Mouse (Mus musculus): ENCODE data around the gene Bmf. TPM values are rescaled to one million over a fixed set of nuclear protein-coding genes. Genes with fewer than 3 reads are reported as not detected.
A peak's percentile ranks its signal among the peaks of the same experiment; 100 is the strongest.

The Bmf gene
- 4.7 and 6.7 TPM in 2 replicates for polyA plus RNA-seq (2015; fragmentation: Nextera tagmentation; extraction: Ambion mirVana)

DNA sequence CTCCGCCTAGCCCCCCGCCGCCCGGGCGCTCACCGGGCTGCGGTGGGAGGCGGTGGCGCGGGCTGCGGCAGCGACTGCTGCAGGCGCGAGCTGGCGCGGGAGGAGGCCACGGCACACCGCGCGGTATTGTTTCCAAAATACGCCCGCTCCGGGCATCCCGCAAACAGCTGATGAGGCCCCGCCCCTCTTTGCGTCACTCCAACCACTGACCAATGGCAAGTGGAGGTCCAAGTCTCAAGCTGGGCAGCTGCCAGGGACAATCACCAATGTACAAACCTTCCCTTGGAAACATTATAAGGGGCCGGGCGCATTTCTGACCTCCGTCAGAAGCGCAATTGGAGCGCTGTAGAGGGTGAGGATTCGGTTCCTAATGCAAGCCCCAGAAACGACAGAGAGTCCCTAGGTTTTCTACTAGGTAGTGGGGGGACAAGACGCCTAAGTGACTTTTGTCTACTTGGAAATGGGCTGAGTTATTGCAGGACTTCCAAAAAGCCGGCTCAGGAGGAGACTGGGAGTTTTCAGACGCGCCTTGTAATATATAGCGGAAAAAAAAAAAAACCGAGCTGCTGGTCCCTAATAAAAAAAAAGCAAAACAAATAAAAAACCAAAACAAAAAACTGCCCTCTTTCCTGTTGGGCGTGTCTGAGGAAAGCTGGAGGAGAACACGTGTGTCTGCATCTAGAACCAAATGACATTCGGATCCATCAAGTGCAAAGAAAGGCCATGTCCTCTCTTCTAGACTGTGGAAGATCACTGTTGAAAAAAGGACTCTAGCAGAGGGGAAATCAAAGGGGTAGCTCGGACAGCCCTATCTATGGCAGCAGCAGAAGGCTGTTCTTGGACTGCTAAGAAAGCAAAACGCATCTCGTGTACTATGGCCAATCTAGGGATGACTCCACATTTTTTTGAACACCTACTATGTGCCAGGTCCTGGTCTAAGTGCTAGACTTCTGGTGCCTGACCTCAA, at the start of gene Bmf:
TSS of gene Bmf (minus strand) at position 181 of the 967 bp plus-strand sequence.
- WGBS = under 1% methylated on average over 45 of the region's 45 CpGs
- H3K4me2 ChIP-seq (ENCODE audit: low read depth, low read length) = peak within 1 kb of the TSS; percentile 89
- ATAC-seq (ENCODE audit: low read depth) = peak; percentile 89

DNA sequence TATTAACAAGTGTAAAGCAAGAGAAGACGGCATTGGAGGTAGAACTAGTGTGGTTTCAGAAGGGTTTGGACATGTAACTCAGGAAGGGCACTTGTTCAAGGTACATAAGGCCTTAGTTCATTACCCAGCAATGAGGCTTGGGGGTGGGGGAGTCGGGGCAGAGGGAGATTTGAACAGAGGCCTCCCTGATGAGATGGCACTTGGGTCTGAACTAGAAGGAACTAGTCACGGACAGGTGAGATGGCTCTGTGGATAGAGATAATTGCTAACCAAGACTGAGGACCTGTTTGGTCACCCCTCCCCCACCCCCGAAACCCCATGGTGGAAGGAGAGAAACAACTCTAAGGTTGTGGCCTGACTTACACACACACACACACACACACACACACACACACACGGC, 49.6 kb upstream of the Bmf start:
- H3K4me3 ChIP-seq (ENCODE audit: low read length) = peak overlapping the region; percentile 79
- H3K27ac ChIP-seq (ENCODE audit: low read length) = no peak overlapping the region
- no peaks in the 10 kb centered on the region for H3K9me3 ChIP-seq (ENCODE audit: control insufficient read depth, low read length)
- no peak for ATAC-seq (ENCODE audit: low read depth)
- H3K9ac ChIP-seq (ENCODE audit: low read length) = peak overlapping the region; percentile 81
- peaks cover 21% of the 10 kb centered on the region for H3K4me1 ChIP-seq (replicated peaks; ENCODE audit: control insufficient read depth, insufficient read depth, low read length)
- H3K27me3 ChIP-seq (ENCODE audit: control insufficient read depth, insufficient read depth, low read depth, low read length) = no peaks in the 10 kb centered on the region
- 29% methylated on average over 5 of the region's 5 CpGs for WGBS
- peak overlapping the region; percentile 69 for H3K4me2 ChIP-seq (ENCODE audit: low read depth, low read length)
- H3K36me3 ChIP-seq (ENCODE audit: control insufficient read depth, insufficient read depth, low read length) = peaks cover 23% of the 10 kb centered on the region

More for the DNA sequence above, at the start of gene Bmf:
- H3K36me3 ChIP-seq (ENCODE audit: control insufficient read depth, insufficient read depth, low read length) = no peaks in the 10 kb centered on the region
- peak within 1 kb of the TSS; percentile 88 for H3K4me3 ChIP-seq (ENCODE audit: low read length)
- peak within 1 kb of the TSS; percentile 67 for H3K27ac ChIP-seq (ENCODE audit: low read length)
- H3K9ac ChIP-seq (ENCODE audit: low read length) = peak within 1 kb of the TSS; percentile 87
- no peaks in the 10 kb centered on the region for H3K9me3 ChIP-seq (ENCODE audit: control insufficient read depth, low read length)
- H3K4me1 ChIP-seq (replicated peaks; ENCODE audit: control insufficient read depth, insufficient read depth, low read length) = peaks cover 41% of the 10 kb centered on the region
- no peaks in the 10 kb centered on the region for H3K27me3 ChIP-seq (ENCODE audit: control insufficient read depth, insufficient read depth, low read depth, low read length)

DNA sequence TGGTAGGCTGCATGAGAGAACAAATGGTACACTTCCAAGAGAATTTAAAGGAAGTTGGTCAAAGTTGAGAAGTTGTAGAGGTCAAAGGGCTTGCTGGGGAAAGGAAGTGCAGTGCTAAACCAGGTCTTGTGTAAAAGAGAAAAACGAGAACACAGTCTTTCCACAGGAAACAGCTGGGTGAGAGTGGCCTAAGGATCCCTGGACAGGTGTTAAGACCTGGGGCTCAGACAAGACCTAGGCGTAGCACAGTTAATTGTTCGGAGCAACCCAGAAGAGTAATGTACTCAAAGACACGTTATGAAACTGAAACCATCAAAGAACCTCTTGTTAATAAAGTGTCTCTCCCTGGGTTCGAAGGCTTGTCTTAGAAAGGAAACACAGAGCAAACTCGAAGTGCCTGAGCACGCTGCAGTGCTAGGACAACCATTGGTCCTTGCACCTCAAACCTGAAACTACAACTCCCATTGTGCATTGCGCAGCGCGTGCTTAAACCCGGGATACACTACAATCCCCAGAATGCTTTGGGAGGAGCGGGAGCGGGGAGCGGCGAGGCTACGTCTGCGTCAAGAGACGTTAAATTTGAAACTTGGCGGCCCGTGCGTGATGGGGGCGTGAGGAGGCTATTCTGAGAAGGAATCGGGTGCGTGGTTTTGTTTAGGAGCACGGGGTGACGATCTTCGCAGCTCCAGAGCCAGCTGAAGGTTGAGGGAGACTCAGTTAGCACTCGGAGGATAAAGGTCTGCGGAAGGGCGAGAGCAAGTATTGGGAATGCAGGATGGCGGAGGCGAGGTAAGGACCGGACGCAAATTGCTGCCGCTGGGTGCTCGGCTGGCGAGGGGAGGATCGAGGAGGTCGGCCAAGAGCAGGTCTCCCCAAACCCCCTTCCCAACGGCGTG, 48.4 kb upstream of the Bmf start, which contains the start of gene Bub1b:
TSS of gene Bub1b (plus strand) at position 539 of the 896 bp plus-strand sequence.
- H3K9ac ChIP-seq (ENCODE audit: low read length) = peak within 1 kb of the TSS; percentile 81
- WGBS = 5% methylated on average over 41 of the region's 41 CpGs
- H3K4me3 ChIP-seq (ENCODE audit: low read length) = peak within 1 kb of the TSS; percentile 79
- peak; percentile 98 for ATAC-seq (ENCODE audit: low read depth)
- H3K4me1 ChIP-seq (replicated peaks; ENCODE audit: control insufficient read depth, insufficient read depth, low read length) = peaks cover 20% of the 10 kb centered on the region
- H3K9me3 ChIP-seq (ENCODE audit: control insufficient read depth, low read length) = no peaks in the 10 kb centered on the region
- H3K4me2 ChIP-seq (ENCODE audit: low read depth, low read length) = peak within 1 kb of the TSS; percentile 69
- peaks cover 12% of the 10 kb centered on the region for H3K36me3 ChIP-seq (ENCODE audit: control insufficient read depth, insufficient read depth, low read length)
- H3K27ac ChIP-seq (ENCODE audit: low read length) = peak within 1 kb of the TSS; percentile 38
- H3K27me3 ChIP-seq (ENCODE audit: control insufficient read depth, insufficient read depth, low read depth, low read length) = no peaks in the 10 kb centered on the region

DNA sequence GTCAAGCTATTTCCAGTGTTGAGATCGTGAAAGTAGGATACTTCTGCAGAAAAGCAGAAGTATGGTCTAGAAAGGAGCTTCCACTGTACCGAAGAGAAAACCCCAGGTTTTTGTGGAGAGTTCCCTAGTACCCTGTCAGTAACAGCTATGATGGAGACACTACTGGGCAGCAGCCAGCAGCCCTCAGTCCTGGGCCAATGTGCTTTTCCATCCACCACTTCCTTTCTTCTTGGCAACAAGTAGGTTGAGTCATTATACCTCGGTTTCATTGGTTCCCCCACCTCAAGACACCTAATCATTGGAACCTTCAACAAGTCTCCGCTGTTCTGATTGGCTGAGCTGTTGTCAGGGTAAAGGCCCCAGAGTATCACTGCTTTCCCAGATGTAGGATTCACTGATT, 41.6 kb upstream of the Bmf start:
- peaks cover 4% of the 10 kb centered on the region for H3K4me1 ChIP-seq (replicated peaks; ENCODE audit: control insufficient read depth, insufficient read depth, low read length)
- no peak overlapping the region for H3K4me3 ChIP-seq (ENCODE audit: low read length)
- H3K9ac ChIP-seq (ENCODE audit: low read length) = no peak overlapping the region
- H3K4me2 ChIP-seq (ENCODE audit: low read depth, low read length) = no peak overlapping the region
- no peaks in the 10 kb centered on the region for H3K36me3 ChIP-seq (ENCODE audit: control insufficient read depth, insufficient read depth, low read length)
- no peaks in the 10 kb centered on the region for H3K27me3 ChIP-seq (ENCODE audit: control insufficient read depth, insufficient read depth, low read depth, low read length)
- no peak overlapping the region for H3K27ac ChIP-seq (ENCODE audit: low read length)
- 83% methylated on average over 4 of the region's 4 CpGs for WGBS
- ATAC-seq (ENCODE audit: low read depth) = no peak
- no peaks in the 10 kb centered on the region for H3K9me3 ChIP-seq (ENCODE audit: control insufficient read depth, low read length)

DNA sequence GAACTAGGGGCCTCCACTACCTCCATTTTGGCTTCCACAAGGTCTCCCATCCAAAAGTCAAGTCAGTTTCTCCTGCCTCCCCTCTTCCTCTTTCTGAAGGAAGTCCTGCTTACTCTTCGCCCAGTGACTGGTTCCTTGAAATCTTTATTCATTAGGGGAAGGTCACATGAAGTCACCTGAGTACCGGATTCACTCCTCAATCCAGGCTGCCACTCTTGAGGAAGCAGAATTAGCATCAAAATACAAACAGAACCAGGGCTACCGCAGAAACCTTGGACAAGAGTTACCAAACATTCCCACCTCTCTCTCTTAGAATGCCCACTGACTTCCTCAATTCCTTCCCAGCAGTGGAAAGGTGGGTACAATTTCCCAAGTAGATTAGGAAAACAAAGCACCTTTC, 38.2 kb upstream of the Bmf start:
- no peaks in the 10 kb centered on the region for H3K9me3 ChIP-seq (ENCODE audit: control insufficient read depth, low read length)
- peaks cover 4% of the 10 kb centered on the region for H3K4me1 ChIP-seq (replicated peaks; ENCODE audit: control insufficient read depth, insufficient read depth, low read length)
- ATAC-seq (ENCODE audit: low read depth) = no peak
- no peak overlapping the region for H3K4me3 ChIP-seq (ENCODE audit: low read length)
- H3K27me3 ChIP-seq (ENCODE audit: control insufficient read depth, insufficient read depth, low read depth, low read length) = no peaks in the 10 kb centered on the region
- H3K9ac ChIP-seq (ENCODE audit: low read length) = no peak overlapping the region
- no peaks in the 10 kb centered on the region for H3K36me3 ChIP-seq (ENCODE audit: control insufficient read depth, insufficient read depth, low read length)
- H3K27ac ChIP-seq (ENCODE audit: low read length) = no peak overlapping the region
- H3K4me2 ChIP-seq (ENCODE audit: low read depth, low read length) = no peak overlapping the region
- WGBS = 62% methylated on average over 3 of the region's 3 CpGs

DNA sequence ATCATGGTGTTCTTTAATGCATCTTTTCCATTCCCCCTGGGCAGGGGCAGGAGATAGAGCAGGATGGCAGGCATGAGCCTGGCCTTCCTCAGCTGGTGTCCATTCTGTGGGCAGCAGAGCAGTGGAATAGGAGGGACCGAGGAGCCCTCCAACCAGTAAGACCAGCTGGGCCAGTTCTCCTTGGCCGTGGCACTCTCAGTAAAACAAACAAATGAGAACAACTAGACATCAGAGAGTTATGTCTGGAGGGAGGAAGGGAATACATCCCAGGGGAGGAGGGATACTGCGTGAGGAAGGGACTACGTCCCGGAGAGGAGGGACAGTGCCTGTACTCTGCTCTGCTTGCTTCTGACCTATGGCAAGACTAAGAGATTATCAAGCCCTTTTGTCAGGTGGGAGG, 36.5 kb upstream of the Bmf start:
- no peak overlapping the region for H3K4me3 ChIP-seq (ENCODE audit: low read length)
- 0 out of 2 replicates have a peak overlapping the region, but pooled peaks have one; percentile 11 for H3K4me2 ChIP-seq (ENCODE audit: low read depth, low read length)
- H3K36me3 ChIP-seq (ENCODE audit: control insufficient read depth, insufficient read depth, low read length) = no peaks in the 10 kb centered on the region
- no peaks in the 10 kb centered on the region for H3K27me3 ChIP-seq (ENCODE audit: control insufficient read depth, insufficient read depth, low read depth, low read length)
- ATAC-seq (ENCODE audit: low read depth) = peak; percentile 89
- peaks cover 4% of the 10 kb centered on the region for H3K4me1 ChIP-seq (replicated peaks; ENCODE audit: control insufficient read depth, insufficient read depth, low read length)
- no peaks in the 10 kb centered on the region for H3K9me3 ChIP-seq (ENCODE audit: control insufficient read depth, low read length)
- H3K27ac ChIP-seq (ENCODE audit: low read length) = peak overlapping the region; percentile 18; the same call in 1 of the 2 replicates
- no peak overlapping the region for H3K9ac ChIP-seq (ENCODE audit: low read length)
- 21% methylated on average over 5 of the region's 5 CpGs for WGBS

DNA sequence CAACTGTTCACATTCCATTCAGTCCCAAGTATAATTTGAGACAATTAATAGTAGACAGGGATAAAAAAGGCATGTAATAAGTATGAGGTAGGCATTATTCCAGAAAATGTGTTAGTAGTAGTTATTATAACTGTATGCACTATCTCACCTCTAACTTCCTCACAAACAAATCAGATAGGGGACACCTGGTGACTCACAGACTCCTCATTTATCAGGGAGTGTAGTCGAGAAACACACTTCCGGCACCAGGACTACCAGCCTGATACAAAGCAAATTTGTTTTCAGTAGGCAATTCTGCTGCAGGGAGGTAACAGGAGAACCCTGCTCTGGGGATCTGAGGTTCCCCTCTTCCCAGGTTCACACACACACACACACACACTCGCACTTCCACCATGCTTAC, 23.6 kb upstream of the Bmf start:
- Histone ChIP-seq H3K36me3 (ENCODE audit: control insufficient read depth, insufficient read depth, low read length) (no peaks in the 10 kb centered on the region), H3K27ac (ENCODE audit: low read length) (no peak overlapping the region), H3K9me3 (ENCODE audit: control insufficient read depth, low read length) (no peaks in the 10 kb centered on the region), H3K27me3 (ENCODE audit: control insufficient read depth, insufficient read depth, low read depth, low read length) (no peaks in the 10 kb centered on the region), H3K4me2 (ENCODE audit: low read depth, low read length) (no peak overlapping the region), H3K9ac (ENCODE audit: low read length) (no peak overlapping the region), H3K4me3 (ENCODE audit: low read length) (no peak overlapping the region), H3K4me1 (replicated peaks; ENCODE audit: control insufficient read depth, insufficient read depth, low read length) (no peaks in the 10 kb centered on the region)
- WGBS = 60% methylated on average over 3 of the region's 3 CpGs
- ATAC-seq (ENCODE audit: low read depth) = no peak

DNA sequence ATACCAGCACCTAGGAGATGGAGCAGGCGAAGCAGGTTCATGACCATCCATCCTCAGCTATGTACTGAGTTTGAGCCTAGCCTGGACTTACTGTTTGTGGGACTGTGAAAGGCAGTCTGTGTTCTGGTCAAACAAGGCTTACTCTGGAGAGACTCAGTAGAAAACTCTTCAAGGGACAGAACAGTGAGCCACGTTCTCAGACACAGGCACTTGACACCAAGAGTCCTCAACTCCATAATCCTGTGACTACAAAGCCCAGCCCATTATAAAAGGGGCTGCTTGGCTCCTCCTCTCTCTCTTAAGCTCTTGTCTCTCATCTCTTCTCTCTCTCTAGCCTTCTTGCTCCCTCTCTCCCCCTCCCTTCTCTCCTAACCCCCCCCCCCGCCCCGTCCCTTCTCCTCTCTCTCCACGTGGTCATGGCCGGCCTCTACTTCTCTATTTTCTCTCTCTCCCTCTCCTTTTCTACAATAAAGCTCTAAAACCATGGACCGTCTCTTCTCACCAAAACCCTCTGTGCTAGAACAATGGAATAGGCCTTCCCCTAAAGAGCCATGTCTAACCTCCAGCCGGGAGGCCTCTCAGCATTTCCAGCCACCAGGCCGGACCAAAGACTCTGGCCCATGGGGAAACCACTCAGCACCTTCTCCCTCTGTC, 22.8 kb upstream of the Bmf start:
- 60% methylated on average over 9 of the region's 9 CpGs for WGBS
- Histone ChIP-seq H3K4me2 (ENCODE audit: low read depth, low read length) (no peak overlapping the region), H3K4me1 (replicated peaks; ENCODE audit: control insufficient read depth, insufficient read depth, low read length) (no peaks in the 10 kb centered on the region), H3K27ac (ENCODE audit: low read length) (peak overlapping the region; percentile 11; the same call in 1 of the 2 replicates), H3K9ac (ENCODE audit: low read length) (no peak overlapping the region), H3K9me3 (ENCODE audit: control insufficient read depth, low read length) (no peaks in the 10 kb centered on the region), H3K27me3 (ENCODE audit: control insufficient read depth, insufficient read depth, low read depth, low read length) (no peaks in the 10 kb centered on the region), H3K4me3 (ENCODE audit: low read length) (no peak overlapping the region), H3K36me3 (ENCODE audit: control insufficient read depth, insufficient read depth, low read length) (no peaks in the 10 kb centered on the region)
- ATAC-seq (ENCODE audit: low read depth) = peak; percentile 80
